Mouse (Mus musculus) left cerebral cortex, adult 2 months (tissue): Measurements from ENCODE around the gene Tec. TPM values are rescaled to one million over a fixed set of nuclear protein-coding genes. Genes with fewer than 3 reads are reported as not detected.

Experiments
- DNase-seq, 2 experiments: peaks; one replicate each; pipeline ENCODE4 v3.0.0; 2021 to 2022; ENCODE audit warnings: low spot score in 2 of 2, mixed read lengths in 1 of 2; ENCODE audit errors: extremely low spot score in 1 of 2
- H3K27ac ChIP-seq: fragments of 200-600 bp; 2 replicates; pipeline ENCODE4 v1.8.1; 2022
- H3K4me3 ChIP-seq: fragments of 200-600 bp; 2 replicates; pipeline ENCODE4 v1.8.1; 2022
- CTCF ChIP-seq: fragments of 200-600 bp; IDR thresholded peaks from 2 replicates; pipeline ENCODE4 v1.8.1; 2022; ENCODE audit warnings: antibody characterized with exemption, mild to moderate bottlenecking, moderate library complexity
- intact Hi-C: fragments of 180-260 bp; cut with DNase I; formaldehyde crosslinking; loops from one replicate; pipeline ENCODE4 v1.15.1; 2025
- total RNA-seq, 2 experiments: library from RNA; stranded (reverse); gene quantifications; 2 replicates each; pipeline ENCODE4 v1.2.3; 2021

Tec gene
- total RNA-seq, 2 experiments from 2014 or later: 3.4 to 3.8 TPM

DNA sequence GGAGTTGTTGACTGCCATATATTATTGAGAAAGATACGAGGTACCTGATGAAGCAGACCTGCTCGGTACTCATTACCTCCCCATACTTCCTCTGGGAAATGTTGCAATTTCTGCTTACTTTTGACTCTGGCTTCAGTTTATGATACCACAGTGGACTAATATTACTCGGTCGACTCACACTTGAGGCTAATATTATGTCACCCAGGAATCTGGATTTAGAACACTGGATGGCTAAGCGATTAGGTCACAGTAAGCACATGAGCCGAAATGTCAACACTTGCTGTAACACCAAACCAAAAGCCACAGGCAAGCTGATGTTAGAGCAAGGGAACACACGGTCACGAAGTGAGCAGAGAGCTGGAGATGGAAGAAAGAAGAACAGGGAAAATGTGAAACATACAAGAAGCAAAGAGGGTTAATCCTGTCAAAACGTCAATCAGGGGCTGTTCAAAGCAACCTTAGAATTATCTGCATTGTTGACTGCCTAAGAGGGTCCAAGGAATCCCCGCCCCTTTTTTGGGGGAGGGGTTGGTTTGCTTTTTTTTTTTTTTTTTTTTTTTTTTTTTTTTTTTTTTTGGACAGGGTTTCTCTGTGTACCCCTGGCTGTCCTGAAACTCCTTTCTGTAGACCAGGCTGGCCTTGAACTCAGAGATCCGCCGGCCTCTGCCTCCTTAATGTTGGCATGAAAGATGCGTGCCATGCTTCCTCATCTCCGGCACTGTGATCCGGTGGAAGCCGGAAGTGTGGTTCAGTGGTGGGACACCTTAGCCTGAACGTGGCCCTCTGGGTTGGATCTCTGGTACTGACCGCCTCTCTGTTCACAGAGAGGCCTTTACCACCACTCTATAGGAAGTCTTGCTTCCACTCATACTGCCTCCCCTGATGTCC lies 36.9 kb upstream of the Tec start:
- no peak overlapping the region for H3K4me3 ChIP-seq
- intact Hi-C loops: no loop called here
- H3K27ac ChIP-seq: no peak overlapping the region
- no peak for TF ChIP-seq CTCF
- no peak for DNase-seq

DNA sequence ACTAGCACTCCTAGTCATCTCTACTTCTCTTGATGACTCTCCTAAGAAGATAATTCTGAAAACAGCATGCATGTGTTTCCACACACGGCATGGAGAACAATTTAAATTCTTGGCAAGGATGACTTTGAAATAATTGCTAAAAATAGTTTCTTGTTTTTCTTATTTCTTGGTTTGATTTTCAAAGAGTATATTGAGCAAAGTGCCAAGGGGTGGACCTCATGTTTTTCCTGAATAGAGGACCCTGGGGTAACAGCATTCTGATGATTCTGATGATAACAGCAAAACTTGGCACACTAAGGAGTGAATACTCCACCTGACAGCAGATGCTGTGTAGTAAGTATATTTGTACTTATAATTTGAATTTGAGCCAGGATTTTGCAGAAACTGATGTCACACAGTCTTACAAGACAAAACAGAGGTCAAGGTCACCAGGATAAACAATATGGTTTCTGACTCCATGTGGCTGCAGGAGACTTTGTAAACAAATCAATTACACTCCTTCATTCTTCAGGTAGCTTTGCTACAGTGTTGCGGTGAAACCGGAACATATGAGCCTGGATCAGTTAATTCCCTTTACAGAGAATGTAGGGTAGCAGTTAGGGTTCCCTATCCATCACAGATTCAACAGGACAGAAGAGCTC lies 34.7 kb upstream of the Tec start:
- H3K4me3 ChIP-seq: no peak overlapping the region
- intact Hi-C loops: no loop called here
- H3K27ac ChIP-seq: no peak overlapping the region
- no peak for TF ChIP-seq CTCF
- DNase-seq: no peak

DNA sequence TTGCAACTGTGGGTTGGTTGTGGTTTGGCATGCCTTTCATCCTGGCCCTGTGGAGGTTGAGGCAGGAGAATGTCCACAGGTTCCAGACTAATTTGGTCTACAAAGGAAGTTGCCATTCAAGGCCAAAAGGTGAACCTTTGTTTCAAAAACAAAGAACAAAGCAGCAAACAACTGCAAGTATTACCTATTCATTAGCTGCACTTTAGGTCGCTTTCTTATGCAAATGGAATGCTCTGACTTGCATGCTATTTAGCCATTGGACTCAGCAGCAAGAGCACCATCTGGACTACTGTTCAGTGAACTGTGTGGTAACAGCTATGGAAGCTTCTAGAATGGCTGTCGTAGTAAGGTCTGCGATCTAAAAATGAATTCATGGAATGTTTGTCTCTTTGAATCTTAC lies 34.0 kb upstream of the Tec start:
- intact Hi-C loops: no loop called here
- Histone ChIP-seq H3K4me3 (no peak overlapping the region), H3K27ac (no peak overlapping the region)
- no peak for DNase-seq
- TF ChIP-seq CTCF: no peak

DNA sequence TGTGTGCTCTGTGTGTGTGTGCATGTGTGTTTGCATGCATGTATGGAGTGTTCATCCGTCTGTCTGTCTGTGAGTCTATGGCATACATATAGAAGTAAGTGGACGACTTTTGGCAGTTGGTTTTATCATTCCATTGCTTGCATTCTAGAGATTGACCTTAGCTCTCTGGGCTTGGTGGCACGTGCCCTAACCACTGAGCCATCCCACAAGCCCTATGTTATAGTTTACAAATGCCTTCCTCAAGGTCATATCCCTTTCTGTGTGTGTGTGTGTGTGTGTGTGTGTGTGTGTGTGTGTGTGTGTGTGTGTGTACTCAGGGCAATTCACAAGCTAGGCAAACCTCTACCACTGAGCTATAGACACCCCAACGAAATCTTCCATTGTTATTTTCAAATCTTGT lies 33.6 kb upstream of the Tec start:
- Histone ChIP-seq H3K27ac (no peak overlapping the region), H3K4me3 (no peak overlapping the region)
- no peak for TF ChIP-seq CTCF
- intact Hi-C loops: no loop called here
- DNase-seq: no peak

DNA sequence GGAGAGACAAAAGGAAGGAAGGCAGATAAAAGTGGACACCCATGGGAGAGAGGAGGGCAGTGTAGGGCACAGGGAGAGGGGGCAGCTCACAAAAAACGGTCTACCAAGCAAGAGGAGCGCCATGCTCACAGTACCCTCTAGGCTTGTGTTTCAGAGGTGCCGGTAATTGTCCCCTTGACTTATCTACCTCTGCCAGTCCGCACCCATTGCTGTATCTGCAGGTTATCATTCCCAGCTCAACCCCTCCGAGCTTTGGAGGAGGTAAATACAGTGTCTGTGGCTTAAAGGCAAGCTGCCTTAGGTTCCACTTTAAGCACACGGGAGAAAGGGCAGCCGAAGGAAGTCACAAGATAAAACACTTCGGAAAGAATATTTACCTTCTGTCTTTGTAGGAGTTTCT lies 31.0 kb upstream of the Tec start:
- Histone ChIP-seq H3K4me3 (no peak overlapping the region), H3K27ac (no peak overlapping the region)
- intact Hi-C loops: no loop called here
- no peak for DNase-seq
- no peak for TF ChIP-seq CTCF

DNA sequence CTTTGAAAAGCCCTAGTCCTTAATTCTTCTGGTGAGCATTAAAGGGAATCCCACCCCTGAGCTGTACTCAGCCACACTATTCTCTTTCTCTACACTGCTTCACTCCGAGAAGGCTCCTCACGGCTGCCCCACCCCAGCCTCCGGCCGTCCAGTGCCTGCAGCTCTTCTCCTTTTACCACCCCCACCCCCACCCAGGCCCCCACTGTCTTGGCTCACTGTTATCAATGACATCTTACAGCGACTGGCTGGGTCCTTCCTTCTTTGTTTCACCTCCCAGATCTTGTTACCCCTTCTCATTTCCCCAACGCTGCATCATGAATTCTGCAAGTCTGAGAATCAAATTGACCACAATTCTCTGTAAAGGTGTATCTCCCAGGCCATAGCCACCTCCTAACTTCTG lies 29.7 kb upstream of the Tec start:
- Histone ChIP-seq H3K27ac (no peak overlapping the region), H3K4me3 (no peak overlapping the region)
- DNase-seq: no peak
- no peak for TF ChIP-seq CTCF
- intact Hi-C loops: no loop called here

DNA sequence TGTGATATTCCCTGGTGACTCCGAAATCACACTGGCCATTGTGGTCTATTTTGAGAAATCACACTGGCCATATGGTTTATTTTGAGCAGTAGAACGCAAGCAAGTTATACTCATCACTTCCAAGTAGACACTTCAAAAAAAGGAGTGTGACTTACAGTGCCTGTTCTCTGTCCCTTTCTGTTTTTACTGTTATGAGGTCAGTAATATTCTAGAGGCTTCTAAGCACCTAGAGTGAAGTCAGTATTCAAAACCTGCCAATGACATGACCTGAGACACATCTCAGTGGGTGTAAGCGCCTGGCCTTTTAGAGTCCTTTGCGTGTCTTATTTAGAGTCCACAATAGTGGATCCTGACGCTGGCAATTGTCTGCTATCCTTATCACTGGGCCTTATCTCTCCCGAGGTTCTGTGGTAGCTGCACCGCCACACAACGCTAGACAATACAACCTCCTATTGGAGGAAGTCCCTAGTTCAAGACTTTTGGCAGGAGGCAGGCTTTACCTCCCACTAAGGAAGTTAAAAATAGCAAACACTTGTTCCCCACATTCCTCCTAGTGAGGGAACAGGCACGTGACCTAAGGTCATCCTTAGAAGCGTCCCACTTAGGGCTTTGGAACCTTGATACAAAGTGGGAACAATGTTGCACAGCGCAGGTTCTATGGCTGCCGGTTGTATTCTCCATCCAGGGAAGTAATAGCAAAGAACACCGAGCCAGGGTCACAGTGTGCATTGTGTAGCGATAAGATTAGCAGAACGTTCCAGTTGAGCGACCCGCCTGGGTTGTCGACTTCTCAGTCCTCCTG lies 28.4 kb upstream of the Tec start:
- H3K4me3 ChIP-seq: no peak overlapping the region
- no peak for TF ChIP-seq CTCF
- intact Hi-C loops: no loop called here
- DNase-seq: no peak
- no peak overlapping the region for H3K27ac ChIP-seq

DNA sequence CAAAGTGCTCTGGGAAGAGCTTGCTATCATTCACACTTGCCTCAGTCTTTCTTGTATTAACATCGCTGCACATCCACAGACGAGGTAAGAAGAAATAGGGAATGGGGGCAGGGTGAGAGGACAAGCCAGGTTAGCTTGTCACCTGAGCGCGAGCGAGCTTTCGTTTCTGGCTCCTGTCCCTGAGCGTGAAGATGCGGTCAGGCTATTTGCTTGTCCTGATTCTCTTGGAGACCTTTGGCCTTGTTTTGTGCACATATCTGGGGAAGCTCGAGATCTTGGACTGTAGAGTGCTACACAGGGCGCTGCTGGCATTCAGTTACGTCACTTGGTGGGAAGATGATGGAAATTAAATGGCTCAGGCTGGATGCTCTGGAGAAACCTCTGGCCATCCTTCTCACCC lies 27.0 kb upstream of the Tec start:
- Histone ChIP-seq H3K4me3 (no peak overlapping the region), H3K27ac (no peak overlapping the region)
- TF ChIP-seq CTCF: no peak
- no peak for DNase-seq
- intact Hi-C loops: no loop called here

DNA sequence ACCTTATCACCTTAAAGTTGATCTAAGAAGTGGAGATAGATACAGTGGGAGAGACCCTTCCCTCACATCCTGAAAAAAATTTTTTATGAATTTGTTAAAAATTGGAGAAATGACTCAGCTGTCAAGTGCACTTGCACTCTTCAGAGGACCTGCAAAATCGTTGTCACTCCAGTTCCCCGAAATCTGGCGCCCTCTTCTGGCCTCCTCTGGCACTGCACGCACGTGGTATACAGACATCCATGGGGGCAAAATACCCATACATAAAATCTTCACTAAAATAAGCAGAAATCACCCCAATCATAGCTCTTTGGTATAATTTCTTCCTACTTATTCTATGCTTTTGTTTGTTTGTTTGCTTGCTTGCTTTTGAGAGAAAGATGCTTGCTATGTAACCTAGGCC lies 25.7 kb upstream of the Tec start:
- H3K27ac ChIP-seq: no peak overlapping the region
- H3K4me3 ChIP-seq: no peak overlapping the region
- intact Hi-C loops: loop anchor here (5.0 kb wide), 1 partner anchor 63 kb away; no protein-coding TSS in a partner anchor
- DNase-seq: no peak
- TF ChIP-seq CTCF: peak; percentile 38

DNA sequence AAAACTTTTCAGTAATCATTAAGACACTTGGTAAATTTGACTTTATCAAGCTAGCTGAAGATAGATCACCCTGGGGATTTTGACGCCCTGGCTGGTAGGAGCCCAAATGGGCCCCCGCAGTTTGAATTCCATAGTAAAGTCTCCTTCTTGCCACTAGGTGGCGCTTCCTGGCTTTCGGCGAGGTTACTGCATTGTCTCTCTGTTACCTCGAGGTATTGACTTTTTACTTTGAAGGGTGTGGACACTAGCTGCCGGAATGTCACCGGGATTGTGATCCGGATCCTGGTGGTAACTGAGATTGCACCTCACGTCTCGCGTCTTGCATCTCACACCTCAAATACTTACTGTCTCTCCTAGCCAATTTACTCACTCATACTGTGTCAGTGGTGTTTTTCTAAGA lies 23.3 kb upstream of the Tec start:
- intact Hi-C loops: loop anchor here (5.0 kb wide), 1 partner anchor 66 kb away; no protein-coding TSS in a partner anchor

DNA sequence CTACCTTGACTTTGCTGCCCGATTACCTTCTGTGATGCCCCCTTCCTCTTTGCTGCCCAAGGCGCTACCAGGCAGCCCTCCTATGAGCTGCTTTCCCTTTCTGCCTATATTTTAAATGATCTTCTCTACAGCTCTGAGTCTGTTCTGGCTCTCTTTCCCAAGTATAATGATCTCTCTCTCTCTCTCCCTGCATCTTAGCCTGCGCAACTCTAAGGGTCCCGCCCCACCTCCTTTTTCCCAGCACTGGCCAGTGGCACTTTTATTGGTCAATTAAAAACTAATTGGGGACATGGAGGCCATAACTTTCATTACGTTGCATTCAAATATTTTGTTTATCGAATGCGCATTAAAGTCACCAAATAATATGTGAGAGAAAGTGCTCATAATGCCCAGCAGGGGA lies 20.0 kb upstream of the Tec start:
- TF ChIP-seq CTCF: no peak

More for the DNA sequence above, 23.3 kb upstream of the Tec start:
- no peak overlapping the region for H3K27ac ChIP-seq
- TF ChIP-seq CTCF: peak; percentile 85
- DNase-seq: peak; percentile 45 to 48
- H3K4me3 ChIP-seq: no peak overlapping the region

More for the DNA sequence above, 20.0 kb upstream of the Tec start:
- Histone ChIP-seq H3K4me3 (no peak overlapping the region), H3K27ac (no peak overlapping the region)
- intact Hi-C loops: no loop called here
- DNase-seq: no peak
